Mouse (Mus musculus): ENCODE measurements around the gene Zcchc2. TPM values are rescaled to one million over a fixed set of nuclear protein-coding genes. Genes with fewer than 3 reads are reported as not detected.

Gene Zcchc2
- polyA plus RNA-seq, 1 experiment from 2014 or later: 1.7 TPM

DNA sequence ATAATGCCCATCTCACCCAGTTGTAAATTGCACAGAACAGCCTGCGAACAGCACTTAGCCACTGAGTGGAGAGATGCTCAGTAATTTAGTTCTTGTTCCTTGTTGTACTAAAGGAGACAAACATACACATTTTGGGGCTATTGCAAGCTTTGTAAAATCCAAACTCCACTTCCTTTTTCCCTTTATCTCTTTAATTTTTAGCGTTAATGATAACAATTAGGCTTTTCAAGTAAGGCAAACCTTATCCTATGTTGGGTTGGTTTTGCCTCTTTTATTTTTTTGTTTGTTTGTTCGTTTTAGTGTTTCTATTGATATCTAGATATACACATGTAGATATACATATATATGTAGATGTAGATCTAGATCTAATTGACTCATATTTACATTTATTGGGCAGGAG, 34.6 kb downstream of the Zcchc2 start:
- Histone ChIP-seq H3K4me3 (ENCODE audit: low read depth, low read length) (no peak overlapping the region), H3K27ac (ENCODE audit: low read length) (no peak overlapping the region), H3K9ac (replicated peaks; ENCODE audit: low read depth) (no peak overlapping the region), H3K4me1 (ENCODE audit: insufficient read depth, low read depth, low read length) (no peaks in the 10 kb centered on the region), H3K27me3 (replicated peaks; ENCODE audit: insufficient read depth, low read length) (no peaks in the 10 kb centered on the region), H3K9me3 (ENCODE audit: low read length) (no peaks in the 10 kb centered on the region), H3K36me3 (ENCODE audit: insufficient read depth, low read length) (peaks cover 38% of the 10 kb centered on the region; the same call in 1 of the 2 replicates), H3K4me2 (replicated peaks; ENCODE audit: low read depth, low read length) (no peak overlapping the region)
- DNase-seq (ENCODE audit: low spot score): no peak
- 93% methylated on average over 3 of the region's 3 CpGs for WGBS
- TF ChIP-seq CTCF (IDR thresholded peaks at IDR 0.05): no peak
- TF ChIP-seq EP300 (IDR thresholded peaks at IDR 0.05): no peak
- no peak for ATAC-seq

DNA sequence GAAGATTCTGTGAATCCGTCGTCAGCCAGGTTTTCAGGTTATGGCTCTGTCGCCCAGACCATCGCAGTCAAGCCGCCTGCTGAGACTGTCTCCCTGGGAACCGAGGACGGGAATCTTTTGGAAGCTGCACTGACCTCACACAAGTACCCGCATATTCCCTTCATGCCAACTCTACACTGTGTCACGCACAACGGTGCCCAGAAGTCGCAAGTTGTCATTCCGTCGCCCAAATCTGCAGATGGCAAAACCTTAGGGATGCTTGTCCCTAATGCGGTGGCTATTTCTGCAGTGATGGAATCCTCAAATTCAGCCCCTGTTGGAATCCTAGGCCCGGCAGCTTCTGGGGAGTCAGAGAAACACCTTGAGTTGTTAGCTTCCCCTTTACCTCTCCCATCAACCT, 39.6 kb downstream of the Zcchc2 start:
- ATAC-seq (no peak), DNase-seq (ENCODE audit: low spot score) (no peak)
- no peak overlapping the region for H3K4me3 ChIP-seq (ENCODE audit: low read depth, low read length)
- 96% methylated on average over 15 of the region's 15 CpGs for WGBS
- no peak overlapping the region for H3K9ac ChIP-seq (replicated peaks; ENCODE audit: low read depth)
- no peaks in the 10 kb centered on the region for H3K4me1 ChIP-seq (ENCODE audit: insufficient read depth, low read depth, low read length)
- H3K36me3 ChIP-seq (ENCODE audit: insufficient read depth, low read length): peaks cover 13% of the 10 kb centered on the region; the same call in 1 of the 2 replicates
- H3K27me3 ChIP-seq (replicated peaks; ENCODE audit: insufficient read depth, low read length): no peaks in the 10 kb centered on the region
- H3K27ac ChIP-seq (ENCODE audit: low read length): no peak overlapping the region
- no peak overlapping the region for H3K4me2 ChIP-seq (replicated peaks; ENCODE audit: low read depth, low read length)
- H3K9me3 ChIP-seq (ENCODE audit: low read length): no peaks in the 10 kb centered on the region
- no peak for TF ChIP-seq EP300 (IDR thresholded peaks at IDR 0.05)
- no peak for TF ChIP-seq CTCF (IDR thresholded peaks at IDR 0.05)

DNA sequence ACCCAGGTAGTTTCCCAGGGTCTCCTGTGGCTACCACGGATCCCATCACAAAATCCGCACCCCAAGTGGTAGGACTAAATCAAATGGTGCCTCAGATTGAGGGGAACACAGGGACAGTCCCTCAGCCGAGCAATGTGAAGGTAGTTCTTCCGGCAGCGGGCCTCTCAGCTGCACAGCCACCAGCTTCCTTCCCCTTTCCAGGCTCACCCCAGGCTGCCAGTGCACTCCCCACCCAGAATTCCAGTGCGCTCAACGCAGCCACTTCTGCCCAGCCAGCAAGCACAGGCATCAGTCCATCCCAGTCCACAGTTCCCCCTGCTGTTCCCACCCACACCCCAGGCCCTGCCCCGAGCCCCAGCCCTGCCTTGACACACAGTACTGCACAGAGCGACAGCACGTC, 40.1 kb downstream of the Zcchc2 start:
- Histone ChIP-seq H3K4me1 (ENCODE audit: insufficient read depth, low read depth, low read length) (no peaks in the 10 kb centered on the region), H3K36me3 (ENCODE audit: insufficient read depth, low read length) (peaks cover 13% of the 10 kb centered on the region; the same call in 1 of the 2 replicates), H3K4me3 (ENCODE audit: low read depth, low read length) (no peak overlapping the region), H3K4me2 (replicated peaks; ENCODE audit: low read depth, low read length) (no peak overlapping the region), H3K27ac (ENCODE audit: low read length) (no peak overlapping the region), H3K9ac (replicated peaks; ENCODE audit: low read depth) (no peak overlapping the region), H3K27me3 (replicated peaks; ENCODE audit: insufficient read depth, low read length) (no peaks in the 10 kb centered on the region), H3K9me3 (ENCODE audit: low read length) (no peaks in the 10 kb centered on the region)
- DNase-seq (ENCODE audit: low spot score) (no peak), ATAC-seq (no peak)
- TF ChIP-seq EP300 (IDR thresholded peaks at IDR 0.05) (no peak), CTCF (IDR thresholded peaks at IDR 0.05) (no peak)
- whole genome bisulfite sequencing: 85% methylated on average over 10 of the region's 10 CpGs

DNA sequence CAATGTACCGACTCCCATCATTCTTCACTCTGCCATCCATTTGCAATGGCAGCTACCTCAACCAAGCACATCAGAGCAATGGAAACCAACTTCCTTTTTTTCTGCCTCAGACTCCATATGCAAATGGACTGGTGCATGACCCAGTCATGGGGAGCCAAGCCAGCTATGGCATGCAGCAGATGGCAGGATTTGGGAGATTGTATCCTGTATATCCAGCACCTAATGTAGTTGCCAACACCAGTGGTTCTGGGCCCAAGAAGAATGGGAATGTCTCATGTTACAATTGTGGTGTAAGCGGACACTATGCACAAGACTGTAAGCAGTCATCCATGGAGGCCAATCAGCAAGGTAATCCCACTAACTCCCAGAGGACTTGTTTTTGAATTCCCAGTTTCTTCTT, 40.7 kb downstream of the Zcchc2 start:
- DNase-seq (ENCODE audit: low spot score): no peak
- 90% methylated on average over 2 of the region's 2 CpGs for WGBS
- ATAC-seq: no peak

DNA sequence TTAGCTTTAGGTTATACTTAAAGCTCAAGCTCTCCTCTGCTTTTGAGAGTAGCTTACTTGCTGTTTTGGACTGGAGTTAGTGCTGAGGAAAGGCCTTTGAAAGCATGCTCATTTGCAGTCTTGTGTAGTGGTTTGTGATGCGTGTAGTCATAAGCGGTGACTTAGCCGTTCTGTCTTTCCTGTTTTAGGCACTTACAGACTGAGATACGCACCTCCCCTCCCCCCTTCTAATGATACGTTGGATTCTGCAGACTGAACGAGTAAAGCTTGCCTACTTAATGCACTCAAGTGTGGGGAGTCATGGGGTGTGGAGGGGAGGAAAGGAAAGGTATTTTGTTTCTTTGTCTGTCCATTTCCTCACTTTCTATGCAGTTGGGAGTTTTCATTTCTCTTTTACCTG, 41.7 kb downstream of the Zcchc2 start:
- TF ChIP-seq CTCF (IDR thresholded peaks at IDR 0.05) (no peak), EP300 (IDR thresholded peaks at IDR 0.05) (no peak)
- 47% methylated on average over 6 of the region's 6 CpGs for WGBS
- DNase-seq (ENCODE audit: low spot score): peak; percentile 15
- no peaks in the 10 kb centered on the region for H3K9me3 ChIP-seq (ENCODE audit: low read length)
- H3K36me3 ChIP-seq (ENCODE audit: insufficient read depth, low read length): peaks cover 13% of the 10 kb centered on the region; the same call in 1 of the 2 replicates
- no peak overlapping the region for H3K4me2 ChIP-seq (replicated peaks; ENCODE audit: low read depth, low read length)
- peak; percentile 64; the same call in 1 of the 2 replicates for ATAC-seq
- no peak overlapping the region for H3K27ac ChIP-seq (ENCODE audit: low read length)
- H3K4me1 ChIP-seq (ENCODE audit: insufficient read depth, low read depth, low read length): no peaks in the 10 kb centered on the region
- no peak overlapping the region for H3K9ac ChIP-seq (replicated peaks; ENCODE audit: low read depth)
- no peak overlapping the region for H3K4me3 ChIP-seq (ENCODE audit: low read depth, low read length)
- H3K27me3 ChIP-seq (replicated peaks; ENCODE audit: insufficient read depth, low read length): no peaks in the 10 kb centered on the region

More for the DNA sequence above, 40.7 kb downstream of the Zcchc2 start:
- Histone ChIP-seq H3K9me3 (ENCODE audit: low read length) (no peaks in the 10 kb centered on the region), H3K36me3 (ENCODE audit: insufficient read depth, low read length) (peaks cover 13% of the 10 kb centered on the region; the same call in 1 of the 2 replicates), H3K4me2 (replicated peaks; ENCODE audit: low read depth, low read length) (no peak overlapping the region), H3K9ac (replicated peaks; ENCODE audit: low read depth) (no peak overlapping the region), H3K4me3 (ENCODE audit: low read depth, low read length) (no peak overlapping the region), H3K27me3 (replicated peaks; ENCODE audit: insufficient read depth, low read length) (no peaks in the 10 kb centered on the region), H3K4me1 (ENCODE audit: insufficient read depth, low read depth, low read length) (no peaks in the 10 kb centered on the region), H3K27ac (ENCODE audit: low read length) (no peak overlapping the region)
- TF ChIP-seq EP300 (IDR thresholded peaks at IDR 0.05) (no peak), CTCF (IDR thresholded peaks at IDR 0.05) (no peak)

DNA sequence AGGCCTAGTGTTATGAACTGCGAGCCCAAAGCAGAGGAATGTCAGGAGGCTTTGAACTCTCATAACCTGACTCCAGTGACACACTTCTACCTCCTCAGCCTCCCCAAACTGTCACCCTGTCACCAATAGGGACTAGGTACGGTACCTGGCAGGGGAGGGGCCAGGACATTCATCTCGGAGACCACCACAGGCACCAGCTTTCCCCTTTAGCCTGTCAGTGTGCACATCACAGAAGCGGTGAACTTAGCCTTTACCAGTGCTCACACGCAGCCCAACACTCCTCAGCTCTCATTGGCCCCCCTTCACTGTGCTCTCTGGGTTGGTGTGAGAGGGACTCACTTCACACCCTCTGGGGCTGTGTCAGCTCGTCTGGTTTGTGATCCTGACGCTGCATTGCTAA, 44.6 kb downstream of the Zcchc2 start:
- WGBS: 71% methylated on average over 7 of the region's 7 CpGs
- ATAC-seq: no peak
- Histone ChIP-seq H3K36me3 (ENCODE audit: insufficient read depth, low read length) (peaks cover 5% of the 10 kb centered on the region; the same call in 1 of the 2 replicates), H3K4me2 (replicated peaks; ENCODE audit: low read depth, low read length) (no peak overlapping the region), H3K27ac (ENCODE audit: low read length) (no peak overlapping the region), H3K27me3 (replicated peaks; ENCODE audit: insufficient read depth, low read length) (no peaks in the 10 kb centered on the region), H3K4me3 (ENCODE audit: low read depth, low read length) (no peak overlapping the region), H3K9ac (replicated peaks; ENCODE audit: low read depth) (no peak overlapping the region), H3K9me3 (ENCODE audit: low read length) (no peaks in the 10 kb centered on the region), H3K4me1 (ENCODE audit: insufficient read depth, low read depth, low read length) (no peaks in the 10 kb centered on the region)
- no peak for DNase-seq (ENCODE audit: low spot score)
- TF ChIP-seq EP300 (IDR thresholded peaks at IDR 0.05) (no peak), CTCF (IDR thresholded peaks at IDR 0.05) (no peak)

Data from lung, postnatal 0 days (tissue).